Mouse (Mus musculus) ZHBTc4 (cell line): ENCODE results near the gene Gm28372.
A peak's percentile ranks its signal among the peaks of the same experiment; 100 is the strongest.
"Not testable (repeated sequence)": the region's sequence is repeated elsewhere in the genome, so short reads cannot be mapped to it uniquely, and the experiment has no call there.

Experiments used
- DNase-seq: peaks from one replicate; pipeline ENCODE4 v3.0.0-alpha.2; 2011; ENCODE audit warnings: low read depth, low spot score

Gm28372 gene

GRCm38 (mm10) chr2:130404939-130405338, at the start of gene Gm28372, which contains the start of gene 1700020A23Rik:
Gm28372 (plus strand) TSS chr2:130405239.
1700020A23Rik (plus strand) TSS chr2:130405259.
- DNase-seq, result no peak

DNA sequence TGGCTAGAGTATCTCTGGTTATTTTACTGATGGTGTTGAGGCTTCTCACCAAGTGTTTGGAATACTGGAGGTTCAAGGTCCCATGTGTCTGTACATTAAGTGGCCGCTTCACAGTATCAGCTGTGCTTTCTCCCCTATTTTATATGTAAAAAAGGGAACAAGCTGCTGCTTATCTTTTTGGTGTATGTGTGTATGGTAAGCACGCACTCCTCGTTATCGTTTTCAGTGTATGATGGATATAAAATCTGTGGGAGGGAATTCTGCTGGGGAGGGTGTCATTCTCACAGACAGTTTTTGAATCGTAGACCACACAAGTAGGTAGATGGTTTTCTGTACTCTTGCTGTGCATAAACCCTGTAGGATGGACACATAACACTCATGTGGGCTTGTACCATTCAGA, 47.5 kb upstream of the Gm28372 start:
- no peak for DNase-seq

GRCm38 (mm10) chr2:130358852-130359251, 46.2 kb upstream of the Gm28372 start:
- no peak for DNase-seq

GRCm38 (mm10) chr2:130362511-130363026, 42.5 kb upstream of the Gm28372 start:
- DNase-seq, result peak; percentile 83

DNA sequence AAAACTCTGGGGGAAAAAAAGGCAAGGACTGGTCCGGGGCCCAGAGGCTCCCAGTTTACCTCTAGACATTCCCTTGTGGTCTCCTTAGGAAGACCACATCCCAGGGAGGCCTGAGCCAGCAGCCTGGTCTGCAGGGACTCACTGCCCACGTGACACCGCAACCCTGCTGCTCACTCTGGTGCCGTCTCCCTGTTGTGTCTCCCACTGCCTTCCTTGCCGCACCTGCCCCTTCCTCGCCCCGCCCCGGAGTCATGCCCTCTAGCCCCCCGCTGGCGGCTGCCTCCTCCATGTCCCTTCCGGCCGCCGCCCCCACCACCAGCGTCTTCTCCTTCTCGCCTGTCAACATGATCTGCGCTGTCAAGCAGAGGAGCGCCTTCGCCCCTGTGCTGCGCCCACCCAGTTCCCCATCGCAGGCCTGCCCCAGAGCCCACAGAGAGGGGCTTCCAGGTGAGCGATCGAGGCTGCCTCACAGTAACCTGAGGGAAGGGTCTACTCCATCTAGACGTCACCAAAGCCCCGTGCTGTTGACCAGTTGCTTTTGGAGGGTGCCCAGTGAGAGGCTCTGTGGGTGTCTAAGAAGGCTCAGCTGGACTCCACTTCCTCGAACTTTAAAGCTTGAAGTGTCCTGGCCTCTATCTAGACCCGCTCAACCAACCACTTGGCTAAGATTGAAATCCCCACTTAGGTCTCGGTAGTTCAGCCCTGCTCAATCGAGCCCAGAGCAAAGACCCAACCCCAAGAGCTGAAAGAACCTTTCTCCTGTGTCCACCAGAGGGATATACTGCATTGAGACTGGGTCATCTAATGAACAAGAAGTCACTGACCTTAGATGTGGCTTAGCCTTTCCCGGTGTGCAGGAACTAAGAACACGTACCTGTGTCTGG, 39.6 kb upstream of the Gm28372 start:
- peak; percentile 48 for DNase-seq

- no peak for DNase-seq
These were observed 37.7 kb upstream of the Gm28372 start for GRCm38 (mm10) chr2:130367386-130367785.

DNA sequence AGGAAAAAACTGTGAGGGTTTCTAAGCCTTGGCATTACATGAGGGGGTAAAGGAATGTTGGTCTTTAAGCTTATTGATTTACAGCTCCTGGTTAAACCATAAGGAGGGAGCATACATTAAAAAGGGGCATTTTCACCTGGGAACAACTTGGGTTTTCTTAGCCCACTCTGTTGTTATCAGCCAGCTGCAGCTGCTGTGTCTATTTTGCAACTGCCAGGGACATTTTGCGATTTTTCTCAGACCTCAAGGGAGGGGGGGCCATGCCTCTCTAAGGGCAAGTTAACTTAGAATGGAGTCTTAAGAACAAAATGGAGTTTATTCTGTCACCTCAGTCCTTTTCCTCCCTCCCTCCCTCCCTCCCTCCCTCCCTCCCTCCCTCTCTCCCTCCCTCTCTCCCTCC, 32.0 kb upstream of the Gm28372 start:
- not testable (repeated sequence) for DNase-seq

DNA sequence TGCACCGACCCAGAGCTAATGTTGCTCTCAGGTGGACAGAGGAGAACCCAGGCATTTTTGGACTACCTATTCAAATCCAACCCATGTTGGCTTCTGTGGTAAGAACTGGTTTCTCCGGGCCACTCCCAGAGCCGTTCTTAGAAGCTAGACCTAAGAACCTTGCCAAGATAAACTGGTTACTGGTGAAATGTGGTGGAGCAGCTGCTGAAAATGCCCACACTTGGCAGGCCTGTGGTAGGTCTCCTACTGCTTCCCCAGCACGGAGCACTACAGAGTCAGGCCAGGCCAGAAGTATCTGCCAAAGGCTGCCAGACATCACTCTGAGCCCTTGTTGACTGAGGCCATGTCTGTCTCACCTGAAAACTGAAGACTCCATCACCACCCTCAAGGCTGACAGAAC, 30.1 kb upstream of the Gm28372 start:
- no peak for DNase-seq

- DNase-seq, result no peak
These were observed 21.8 kb upstream of the Gm28372 start for GRCm38 (mm10) chr2:130383205-130383604.

GRCm38 (mm10) chr2:130383895-130384294, 21.1 kb upstream of the Gm28372 start:
- DNase-seq, result no peak

DNA sequence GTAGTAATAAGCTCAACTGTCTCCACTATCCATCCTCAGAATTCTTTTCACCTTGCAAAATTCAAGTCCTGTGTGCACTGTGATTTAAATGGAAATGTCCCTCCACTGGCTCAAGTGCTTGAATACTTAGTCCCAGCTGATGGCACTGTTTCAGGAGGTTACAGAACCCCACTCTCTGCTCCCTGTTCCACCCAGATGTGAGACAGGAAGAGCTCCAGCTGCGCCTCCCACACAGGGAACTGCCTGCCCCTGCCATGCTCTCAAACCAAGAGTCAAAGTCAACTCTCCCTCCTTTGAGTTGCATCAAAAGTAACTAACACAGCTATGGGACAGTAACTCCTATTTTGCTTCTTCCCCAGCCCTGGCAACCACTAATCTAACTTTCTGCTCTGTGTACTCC, 18.8 kb upstream of the Gm28372 start:
- no peak for DNase-seq

- DNase-seq, result peak; percentile 49
These were observed 16.2 kb upstream of the Gm28372 start for GRCm38 (mm10) chr2:130388796-130389195.

DNA sequence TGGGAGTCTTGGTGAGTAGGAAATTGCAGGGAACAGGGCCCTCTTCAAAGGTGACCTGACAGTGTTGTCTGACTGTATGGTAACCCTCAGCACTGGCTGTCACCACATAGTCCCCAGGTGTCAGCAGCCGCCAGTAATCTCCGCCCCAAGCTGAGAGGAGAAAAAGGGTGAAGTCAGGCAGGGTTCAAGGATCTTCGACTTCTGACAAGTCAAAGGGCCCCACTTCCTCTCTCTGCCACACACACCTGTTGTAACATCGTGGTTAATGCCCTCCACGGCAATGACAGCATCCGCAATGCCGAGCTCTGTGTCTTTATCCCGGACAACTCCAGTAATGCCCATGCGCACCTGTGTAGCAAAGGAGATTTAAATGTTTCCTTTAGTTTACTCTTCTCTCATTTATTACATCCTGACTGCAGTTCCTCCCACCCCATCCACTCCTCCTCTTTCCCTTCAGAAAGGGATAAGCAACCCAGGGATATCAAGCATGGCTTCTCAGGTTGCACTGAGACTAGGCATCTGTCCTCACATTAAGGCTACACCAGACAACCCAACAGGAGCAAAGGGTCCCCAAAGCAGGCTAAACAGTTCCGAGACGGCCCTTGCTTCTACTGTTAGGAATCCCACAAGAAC, 13.9 kb upstream of the Gm28372 start:
- DNase-seq, result no peak

DNA sequence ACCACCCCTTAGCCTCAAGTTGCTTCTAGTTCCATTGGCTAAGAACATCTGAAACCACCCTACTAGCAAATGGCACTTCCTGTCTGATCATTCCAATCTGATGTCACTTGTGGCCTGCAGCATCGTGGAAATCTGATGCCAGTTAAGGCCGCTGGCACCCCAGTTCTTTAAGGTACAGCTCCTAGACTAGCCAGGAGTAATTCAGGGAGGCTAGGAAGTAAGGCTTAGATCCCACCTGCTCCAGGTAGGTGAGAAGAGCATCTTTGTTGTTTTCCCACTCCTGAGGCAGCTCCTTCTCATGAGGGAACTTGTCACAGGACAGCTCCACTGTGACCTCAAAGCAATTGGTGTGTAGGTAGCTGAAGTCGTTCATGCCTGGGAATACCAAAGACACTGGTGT, 12.2 kb upstream of the Gm28372 start:
- DNase-seq, result no peak

- no peak for DNase-seq
These were observed 9.3 kb upstream of the Gm28372 start for GRCm38 (mm10) chr2:130395696-130396095.

DNA sequence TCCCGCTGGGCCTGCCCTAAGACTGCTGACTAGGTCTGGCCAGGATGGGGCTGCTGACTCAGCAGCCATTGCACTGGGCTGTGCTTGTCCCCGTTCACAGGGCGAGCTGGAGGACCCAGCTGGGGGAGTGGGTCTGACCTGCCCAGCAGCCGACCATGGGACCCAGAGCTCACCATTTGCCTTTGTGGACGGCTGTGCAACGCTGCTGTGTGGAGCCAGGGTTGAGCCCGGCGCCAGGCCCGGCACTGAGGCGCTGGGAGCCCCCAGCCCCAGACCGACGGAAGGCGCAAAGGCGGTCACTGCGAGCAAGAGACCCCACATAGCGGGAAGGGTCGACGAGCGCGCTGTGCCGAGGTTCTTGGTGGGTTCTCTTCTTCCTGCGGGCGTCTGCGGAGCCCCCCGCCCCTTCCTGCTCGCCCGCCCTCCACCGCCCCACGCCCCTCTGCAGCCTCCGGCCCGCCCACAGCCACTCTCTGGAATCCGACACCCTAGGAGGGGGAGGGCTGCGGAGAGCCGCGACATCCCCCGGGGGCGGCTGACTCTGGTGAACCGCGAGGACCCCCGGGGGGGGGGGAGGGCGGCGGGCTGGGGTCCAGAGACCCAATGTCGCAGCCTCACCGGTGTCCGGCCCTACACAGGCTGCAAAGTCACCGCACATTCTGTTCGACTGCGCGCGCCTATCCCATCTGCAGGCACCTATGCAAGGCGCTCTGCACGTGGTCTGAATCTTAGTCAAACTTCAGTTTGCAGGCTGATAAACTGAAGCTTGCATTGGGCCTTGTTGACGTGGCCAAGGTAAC, 7.7 kb upstream of the Gm28372 start, which contains the start of gene Cpxm1:
Gene Cpxm1 (minus strand): TSS at position 389 of the 800 bp plus-strand sequence.
- DNase-seq, result peak; percentile 65

GRCm38 (mm10) chr2:130398091-130398490, 6.9 kb upstream of the Gm28372 start:
- no peak for DNase-seq

DNA sequence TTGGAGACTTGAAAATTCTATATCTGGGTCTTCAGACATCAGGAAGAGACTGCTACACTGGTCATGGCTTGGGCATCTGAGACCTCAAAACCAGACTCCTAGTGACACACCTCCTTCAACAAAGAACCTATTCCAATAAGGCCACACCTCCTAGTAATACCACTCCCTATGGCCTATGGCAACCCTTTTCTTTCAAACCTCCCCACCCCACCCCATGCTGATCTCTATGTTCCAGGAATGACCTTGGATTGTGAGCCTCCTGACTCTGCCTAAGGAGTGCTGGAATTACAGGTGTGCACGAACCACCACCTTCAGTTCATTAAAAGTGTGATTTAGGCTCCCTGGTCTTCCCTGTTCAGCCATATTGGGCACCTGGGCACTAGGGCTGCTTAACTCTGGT, 5.0 kb upstream of the Gm28372 start:
- peak; percentile 56 for DNase-seq

DNA sequence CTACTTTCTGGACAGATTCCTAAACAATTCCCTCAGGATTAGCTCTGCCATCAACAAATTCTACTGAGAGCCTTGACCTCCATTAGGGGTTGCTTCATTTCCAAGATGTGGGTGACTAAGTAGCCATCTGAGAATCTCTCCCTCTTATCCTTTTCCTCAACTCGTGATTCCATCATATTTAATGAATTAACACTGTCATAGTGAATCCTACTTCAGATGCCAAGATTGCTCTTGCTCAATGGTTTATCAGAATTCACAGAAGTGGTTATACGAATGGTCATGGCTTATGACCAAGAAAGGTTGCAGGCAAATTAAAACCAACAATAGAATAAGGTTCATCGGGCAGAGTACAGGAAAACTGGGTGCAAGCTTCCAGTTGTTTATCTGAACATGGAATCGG, 3.1 kb upstream of the Gm28372 start:
- DNase-seq, result no peak

GRCm38 (mm10) chr2:130406178-130406577, 1.1 kb downstream of the Gm28372 start, which contains the start of gene Tmem239:
Tmem239 (plus strand) TSS chr2:130406478.
- DNase-seq, result no peak

- peak; percentile 50 for DNase-seq
These were observed 3.2 kb downstream of the Gm28372 start for GRCm38 (mm10) chr2:130408194-130408593.
